10 mouse cellular contexts compared by ENCODE assay signal in the genomic region with DNA sequence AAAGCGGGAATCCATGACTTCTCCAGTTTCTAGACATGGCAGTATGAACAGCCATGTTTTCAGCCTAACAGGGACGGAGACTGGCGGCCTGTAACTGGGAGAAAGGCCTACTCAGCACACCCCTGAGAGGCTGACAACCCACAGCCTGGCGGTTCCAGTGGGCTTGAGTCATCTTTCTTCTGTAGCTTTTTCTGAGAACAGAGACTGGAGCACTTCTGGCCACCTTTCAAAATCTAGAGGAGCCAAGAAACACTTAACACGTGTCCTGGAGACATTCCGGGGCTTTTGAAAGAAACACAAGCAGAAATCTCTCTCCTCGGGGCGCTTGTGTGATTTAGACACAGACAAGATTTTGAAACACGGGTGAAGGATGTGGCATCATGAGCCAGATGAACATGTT.
A peak's percentile ranks its signal among the peaks of the same experiment; 100 is the strongest.
DNase-seq lines count a peak whose midpoint lies in the region; ATAC-seq lines count a peak whose summit lies in the region.
"Had no signal": no experiment of that assay in that cellular context is flagged by ENCODE, and none has a peak within 500 bp of the region (broad histone marks: within the 10 kb centered on the region; RNA-seq: fewer than 3 reads in every experiment).

No protein-coding gene starts in this region.

- H3K4me2 ChIP-seq in stomach, embryonic 15.5 days: no peak overlapping the region
- H3K4me2 ChIP-seq: heart, embryonic 15.5 days had no signal

- WGBS in stomach, embryonic 15.5 days: 56% methylated on average over 9 of the region's 9 CpGs

- peaks cover 28% of the 10 kb centered on the region for H3K4me1 ChIP-seq in stomach, embryonic 15.5 days

- no peaks in the 10 kb centered on the region for H3K9me3 ChIP-seq in stomach, embryonic 15.5 days
- H3K9me3 ChIP-seq: heart, embryonic 15.5 days had no signal

- H3K36me3 ChIP-seq in stomach, embryonic 15.5 days: no peaks in the 10 kb centered on the region
- H3K36me3 ChIP-seq: heart, embryonic 15.5 days had no signal

- peak overlapping the region; percentile 75 for H3K27ac ChIP-seq in stomach, embryonic 15.5 days
- H3K27ac ChIP-seq: heart, embryonic 15.5 days; liver, embryonic 14.5 days had no signal

- no peaks in the 10 kb centered on the region for H3K27me3 ChIP-seq in stomach, embryonic 15.5 days (replicated peaks)
- H3K27me3 ChIP-seq: heart, embryonic 15.5 days had no signal

- H3K4me3 ChIP-seq in stomach, embryonic 15.5 days (replicated peaks): no peak overlapping the region
- H3K4me3 ChIP-seq: heart, embryonic 15.5 days had no signal

- intact Hi-C loops in left cerebral cortex, postnatal 14 days (cut with DNase I): no loop called here

- ATAC-seq in stomach, embryonic 15.5 days (ENCODE audit: insufficient read depth, low FRiP score, low read depth): no peak

- H3K9ac ChIP-seq in stomach, embryonic 15.5 days: no peak overlapping the region
- H3K9ac ChIP-seq: heart, embryonic 15.5 days; liver, embryonic 14.5 days had no signal

- DNase-seq in adrenal gland, postnatal 14 days: peak; percentile 50
- DNase-seq in adrenal gland, adult 18-20 months (ENCODE audit: low spot score in 2 of 2): no peak
- peak; percentile 53 for DNase-seq in ovary, postnatal 14 days (ENCODE audit: low spot score)
- DNase-seq in ovary, postnatal 36 days (ENCODE audit: low spot score): no peak
- DNase-seq in left cerebral cortex, postnatal 14 days (ENCODE audit: low spot score in 2 of 2): peak; percentile 60 to 85
- no peak for DNase-seq in urinary bladder, adult 2 months (ENCODE audit: low spot score)
- DNase-seq in adrenal gland, adult 8-10 months: no peak

Comparison
In these comparisons a context has a peak if more than half of its experiments do, and no peak if none do; other contexts are left out.
1. DNase-seq: peak in adrenal gland, postnatal 14 days (single experiment), ovary, postnatal 14 days (single experiment) and left cerebral cortex, postnatal 14 days (2 of 2); none in adrenal gland, adult 18-20 months (0 of 2), ovary, postnatal 36 days (single experiment), urinary bladder, adult 2 months (single experiment) and adrenal gland, adult 8-10 months (single experiment).